Mouse (Mus musculus) MEL (cell line): ENCODE results near the gene Rpa1. TPM values are rescaled to one million over a fixed set of nuclear protein-coding genes. Genes with fewer than 3 reads are reported as not detected.

Experiments used
- DNase-seq: peaks from one replicate; pipeline ENCODE4 v3.0.0; 2011; ENCODE audit warnings: low read depth, low spot score
- H3K27ac ChIP-seq: 2 replicates; pipeline ENCODE4 v1.5.1; 2012; ENCODE audit warnings: low read depth, mild to moderate bottlenecking, control low read depth, low read length, moderate library complexity; ENCODE audit not compliant: control insufficient read depth
- H3K27me3 ChIP-seq, 2 experiments: fragments of 150-350 bp in 1 of 2; sonication (generic) in 1 of 2; 2 replicates each; pipeline ENCODE4 v1.6.1; 2012; ENCODE audit warnings: low read length in 2 of 2, mild to moderate bottlenecking in 2 of 2, improper control_type of control experiment in 1 of 2, moderate library complexity in 1 of 2; ENCODE audit not compliant: insufficient read depth in 2 of 2, control insufficient read depth in 1 of 2
- H3K36me3 ChIP-seq, 2 experiments: 2 replicates each; pipeline ENCODE4 v1.6.1; 2012 to 2014; ENCODE audit warnings: low read length in 2 of 2, improper control_type of control experiment in 1 of 2, inconsistent platforms in 1 of 2, mild to moderate bottlenecking in 1 of 2; ENCODE audit not compliant: insufficient read depth in 2 of 2, control insufficient read depth in 1 of 2
- H3K4me1 ChIP-seq, 2 experiments: fragments of 150-350 bp in 1 of 2; sonication (generic) in 1 of 2; 2 replicates each; pipeline ENCODE4 v1.6.1; 2012; ENCODE audit warnings: low read length in 2 of 2, improper control_type of control experiment in 1 of 2, mild to moderate bottlenecking in 1 of 2; ENCODE audit not compliant: insufficient read depth in 2 of 2, control insufficient read depth in 1 of 2
- H3K4me3 ChIP-seq, 2 experiments: fragments of 150-350 bp in 1 of 2; sonication (generic) in 1 of 2; 2 replicates each; pipeline ENCODE4 v1.5.1; 2012; ENCODE audit warnings: low read depth in 2 of 2, low read length in 2 of 2, mild to moderate bottlenecking in 2 of 2, moderate library complexity in 2 of 2, control low read depth in 1 of 2, improper control_type of control experiment in 1 of 2; ENCODE audit not compliant: control insufficient read depth in 1 of 2, insufficient read depth in 1 of 2
- H3K79me2 ChIP-seq: 2 replicates; pipeline ENCODE4 v1.6.1; 2012; ENCODE audit warnings: mild to moderate bottlenecking, low read length, moderate library complexity; ENCODE audit not compliant: control insufficient read depth, poor library complexity, insufficient read depth
- H3K9ac ChIP-seq: 2 replicates; pipeline ENCODE4 v1.6.1; 2012; ENCODE audit warnings: low read depth, mild to moderate bottlenecking, control low read depth, low read length, moderate library complexity; ENCODE audit not compliant: control insufficient read depth, poor library complexity, severe bottlenecking
- H3K9me3 ChIP-seq: fragments of 150-350 bp; sonication (generic); replicated peaks from 2 replicates; pipeline ENCODE4 v1.6.1; 2012; ENCODE audit warnings: mild to moderate bottlenecking, low read length, improper control_type of control experiment, moderate library complexity; ENCODE audit not compliant: insufficient read depth
- CTCF ChIP-seq, 3 experiments: IDR thresholded peaks in 2 of 3; conservative IDR thresholded peaks in 1 of 3; 2 replicates each; pipeline ENCODE4 v1.5.1; 2011 to 2012; ENCODE audit warnings: low read length in 3 of 3, low read depth in 2 of 3, mild to moderate bottlenecking in 2 of 3, improper control_type of control experiment in 1 of 3, inconsistent platforms in 1 of 3, mixed read lengths in 1 of 3, moderate library complexity in 1 of 3; ENCODE audit not compliant: control insufficient read depth in 1 of 3, insufficient read depth in 1 of 3, poor library complexity in 1 of 3, severe bottlenecking in 1 of 3
- ELF1 ChIP-seq: IDR thresholded peaks from 2 replicates; pipeline ENCODE4 v1.6.1; 2014; ENCODE audit warnings: low read depth, mild to moderate bottlenecking, inconsistent platforms, low read length, improper control_type of control experiment, moderate library complexity
- EP300 ChIP-seq, 2 experiments: IDR thresholded peaks; 2 replicates each; pipeline ENCODE4 v1.6.1; 2011; ENCODE audit warnings: improper control_type of control experiment in 2 of 2, low read length in 2 of 2, low read depth in 1 of 2, mild to moderate bottlenecking in 1 of 2
- ETS1 ChIP-seq: IDR thresholded peaks from 2 replicates; pipeline ENCODE4 v1.6.1; 2012; ENCODE audit warnings: low read depth, mild to moderate bottlenecking, inconsistent platforms, low read length, improper control_type of control experiment, moderate library complexity
- KAT2A ChIP-seq: conservative IDR thresholded peaks from 2 replicates; pipeline ENCODE4 v1.6.1; 2012; ENCODE audit warnings: low read depth, low read length, improper control_type of control experiment, inconsistent platforms
- MAX ChIP-seq: IDR thresholded peaks from 2 replicates; pipeline ENCODE4 v1.6.1; 2011; ENCODE audit warnings: low read length, improper control_type of control experiment
- MAZ ChIP-seq: IDR thresholded peaks from 2 replicates; pipeline ENCODE4 v1.6.1; 2012; ENCODE audit warnings: low read depth, mild to moderate bottlenecking, inconsistent platforms, low read length, improper control_type of control experiment
- MYB ChIP-seq: IDR thresholded peaks from 2 replicates; pipeline ENCODE4 v1.6.1; 2011; ENCODE audit warnings: mild to moderate bottlenecking, low read depth, low read length, improper control_type of control experiment
- MYC ChIP-seq: IDR thresholded peaks from 2 replicates; pipeline ENCODE4 v1.6.1; 2011; ENCODE audit warnings: low read depth, mild to moderate bottlenecking, low read length, improper control_type of control experiment, moderate library complexity
- NELFE ChIP-seq: IDR thresholded peaks from 2 replicates; pipeline ENCODE4 v1.6.1; 2011; ENCODE audit warnings: low read depth, low read length, improper control_type of control experiment
- POLR2AphosphoS5 ChIP-seq: IDR thresholded peaks from 2 replicates; pipeline ENCODE4 v1.6.1; 2012; ENCODE audit warnings: low read depth, borderline replicate concordance, mild to moderate bottlenecking, inconsistent platforms, low read length, moderate library complexity, mixed read lengths
- RCOR1 ChIP-seq: IDR thresholded peaks from 2 replicates; pipeline ENCODE4 v1.6.1; 2012; ENCODE audit warnings: low read depth, mild to moderate bottlenecking, inconsistent platforms, low read length, improper control_type of control experiment
- SMC3 ChIP-seq: IDR thresholded peaks from 2 replicates; pipeline ENCODE4 v1.6.1; 2011; ENCODE audit warnings: low read depth, low read length, improper control_type of control experiment
- TBP ChIP-seq: IDR thresholded peaks from 2 replicates; pipeline ENCODE4 v1.8.0; 2011; ENCODE audit warnings: low read depth, low read length, improper control_type of control experiment
- USF1 ChIP-seq: IDR thresholded peaks from 2 replicates; pipeline ENCODE4 v1.6.1; 2014; ENCODE audit warnings: low read depth, mild to moderate bottlenecking, inconsistent platforms, low read length, improper control_type of control experiment, moderate library complexity
- USF2 ChIP-seq, 2 experiments: IDR thresholded peaks; 2 replicates each; pipeline ENCODE4 v1.6.1; 2011 to 2012; ENCODE audit warnings: improper control_type of control experiment in 2 of 2, low read length in 2 of 2, borderline replicate concordance in 1 of 2, inconsistent platforms in 1 of 2, low read depth in 1 of 2, mild to moderate bottlenecking in 1 of 2; ENCODE audit not compliant: insufficient read depth in 1 of 2
- ZC3H11A ChIP-seq: IDR thresholded peaks from 2 replicates; pipeline ENCODE4 v1.6.1; 2012; ENCODE audit warnings: low read depth, mild to moderate bottlenecking, inconsistent platforms, low read length, improper control_type of control experiment
- polyA plus RNA-seq, 2 experiments: library from polyadenylated mRNA; stranded (reverse) in 1 of 2; unstranded in 1 of 2; fragments of >175 nt in 1 of 2; fragments of >200 nt in 1 of 2; gene quantifications; 2 replicates each; pipeline versions ENCODE4 v1.2.1 to v1.2.4; 2012; ENCODE audit warnings: low replicate concordance in 2 of 2, low read depth in 1 of 2; ENCODE audit not compliant: insufficient read length in 2 of 2, insufficient read depth in 1 of 2, missing spikeins in 1 of 2
- total RNA-seq: library from RNA; depleted of rRNA; stranded (reverse); fragments of 300-350 nt; gene quantifications from 2 replicates; pipeline ENCODE4 v1.2.3, GENCODE M21; 2012

Rpa1 gene
- total and polyA plus RNA-seq, 3 experiments, result 179 to 481 (median 242) TPM

DNA sequence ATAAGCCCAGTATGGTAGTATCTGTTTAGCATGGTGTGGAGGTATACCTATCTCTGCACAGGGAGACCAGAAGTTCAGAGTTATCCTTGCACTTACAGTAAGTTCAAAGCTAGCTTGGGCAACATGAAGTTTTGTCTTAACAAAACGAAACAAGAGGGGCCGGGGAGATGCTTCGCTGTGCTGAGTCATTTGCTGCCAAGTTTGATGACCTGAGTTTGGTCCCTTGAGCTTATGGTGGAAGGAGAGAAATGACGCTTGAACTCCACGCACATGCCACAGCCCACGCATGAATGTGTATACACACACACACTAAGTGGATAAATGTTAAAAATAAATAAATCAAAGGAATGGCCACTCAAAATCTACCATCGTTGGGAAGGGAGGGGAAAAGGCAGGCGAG is 59.6 kb downstream of the Rpa1 start:
- no peak for TF ChIP-seq RCOR1
- no peak for TF ChIP-seq ELF1
- no peak for TF ChIP-seq MAX
- no peak for TF ChIP-seq USF2 (IDR thresholded peaks at IDR 0.05; ENCODE audit: borderline replicate concordance in 1 of 2, insufficient read depth in 1 of 2, low read depth in 1 of 2, low read length in 2 of 2)
- no peak for TF ChIP-seq TBP
- TF ChIP-seq KAT2A, result no peak
- no peak for TF ChIP-seq ZC3H11A
- TF ChIP-seq SMC3, result no peak
- TF ChIP-seq EP300 (IDR thresholded peaks at IDR 0.05; ENCODE audit: low read depth in 1 of 2, low read length in 2 of 2), result no peak
- no peak for TF ChIP-seq USF1
- no peak for TF ChIP-seq MYC
- no peak for TF ChIP-seq CTCF (IDR thresholded peaks at IDR 0.05 in 2 of 3, conservative IDR thresholded peaks at IDR 0.05 in 1 of 3; ENCODE audit: control insufficient read depth in 1 of 3, insufficient read depth in 1 of 3, low read depth in 2 of 3, low read length in 3 of 3, poor library complexity in 1 of 3, severe bottlenecking in 1 of 3)
- no peak overlapping the region for H3K27ac ChIP-seq
- no peaks in the 10 kb centered on the region for H3K4me1 ChIP-seq
- peaks cover 0 to 3% of the 10 kb centered on the region in 2 experiments; a peak in 2 of 4 replicates for H3K27me3 ChIP-seq
- H3K9me3 ChIP-seq, result no peaks in the 10 kb centered on the region
- no peak overlapping the region for H3K9ac ChIP-seq
- H3K36me3 ChIP-seq, result no peaks in the 10 kb centered on the region
- H3K4me3 ChIP-seq, result no peak overlapping the region
- DNase-seq, result no peak
- no peaks in the 10 kb centered on the region for H3K79me2 ChIP-seq

DNA sequence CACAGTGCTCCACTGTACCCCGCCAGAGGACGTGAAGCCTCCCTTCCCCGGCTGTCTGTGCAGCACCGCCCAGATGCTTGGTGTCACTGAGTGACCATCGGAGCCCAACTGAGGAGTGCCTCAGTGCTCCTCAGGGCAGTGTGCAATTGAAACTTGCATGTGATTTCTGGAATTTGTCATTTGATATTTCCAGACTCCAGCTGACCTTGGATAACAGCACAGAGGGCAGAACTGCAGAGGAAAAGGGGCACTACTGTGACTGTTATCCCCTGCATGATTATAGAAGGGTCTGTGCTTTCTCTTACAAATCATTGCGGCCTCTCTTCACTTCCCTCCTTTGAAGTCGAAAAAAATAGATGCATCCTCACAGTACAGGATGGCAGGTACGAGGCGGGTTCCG is 60.2 kb downstream of the Rpa1 start:
- Histone ChIP-seq H3K9ac (no peak overlapping the region), H3K4me1 (peaks cover 0 to 2% of the 10 kb centered on the region in 2 experiments; a peak in 1 of 4 replicates), H3K36me3 (no peaks in the 10 kb centered on the region), H3K4me3 (no peak overlapping the region), H3K27ac (no peak overlapping the region), H3K79me2 (no peaks in the 10 kb centered on the region), H3K9me3 (no peaks in the 10 kb centered on the region), H3K27me3 (peaks cover 0 to 3% of the 10 kb centered on the region in 2 experiments; a peak in 2 of 4 replicates)
- TF ChIP-seq MYB (no peak), CTCF (IDR thresholded peaks at IDR 0.05 in 2 of 3, conservative IDR thresholded peaks at IDR 0.05 in 1 of 3; ENCODE audit: control insufficient read depth in 1 of 3, insufficient read depth in 1 of 3, low read depth in 2 of 3, low read length in 3 of 3, poor library complexity in 1 of 3, severe bottlenecking in 1 of 3) (no peak), ETS1 (no peak), POLR2AphosphoS5 (no peak), TBP (no peak), MAZ (no peak), NELFE (no peak), ZC3H11A (no peak), ELF1 (no peak)
- no peak for DNase-seq
